Mouse (Mus musculus) hindbrain, postnatal 0 days (tissue): ENCODE measurements around the gene Dpp3. TPM values are rescaled to one million over a fixed set of nuclear protein-coding genes. Genes with fewer than 3 reads are reported as not detected.
"Not testable (repeated sequence)": the region's sequence is repeated elsewhere in the genome, so short reads cannot be mapped to it uniquely, and the experiment has no call there.

Experiments
- ATAC-seq: fragments of 200-750 bp; cut with Nextera tagmentation; 2 replicates; pipeline ENCODE4 v1.8.0; 2017; ENCODE audit warnings: mild to moderate bottlenecking, moderate TSS enrichment, moderate library complexity
- DNase-seq: peaks from one replicate; pipeline ENCODE4 v3.0.0-alpha.2; 2015; ENCODE audit warnings: low spot score
- H3K27ac ChIP-seq: fragments of 300-500 bp; sonication (generic); 2 replicates; pipeline ENCODE4 v1.5.1; 2014; ENCODE audit warnings: mild to moderate bottlenecking
- H3K27me3 ChIP-seq: fragments of 300-500 bp; sonication (generic); 2 replicates; pipeline ENCODE4 v1.6.1; 2014; ENCODE audit warnings: low read length, mixed read lengths; ENCODE audit not compliant: insufficient read depth
- H3K36me3 ChIP-seq: fragments of 300-500 bp; sonication (generic); 2 replicates; pipeline ENCODE4 v1.6.1; 2014; ENCODE audit warnings: low read length, mixed read lengths; ENCODE audit not compliant: insufficient read depth
- H3K4me1 ChIP-seq: fragments of 300-500 bp; sonication (generic); 2 replicates; pipeline ENCODE4 v1.6.1; 2014; ENCODE audit warnings: antibody characterized with exemption, low read length, mixed read lengths; ENCODE audit not compliant: insufficient read depth
- H3K4me2 ChIP-seq: fragments of 300-500 bp; sonication (generic); 2 replicates; pipeline ENCODE4 v1.6.1; 2014; ENCODE audit warnings: low read depth, mild to moderate bottlenecking, low read length, moderate library complexity, mixed read lengths
- H3K4me3 ChIP-seq: fragments of 300-500 bp; sonication (generic); 2 replicates; pipeline ENCODE4 v1.5.1; 2014; ENCODE audit warnings: low read length
- H3K9ac ChIP-seq: fragments of 300-500 bp; sonication (generic); replicated peaks from 2 replicates; pipeline ENCODE4 v1.6.1; 2014; ENCODE audit warnings: mild to moderate bottlenecking, low read length, moderate library complexity, mixed read lengths
- H3K9me3 ChIP-seq: fragments of 300-500 bp; sonication (generic); 2 replicates; pipeline ENCODE4 v1.6.1; 2016; ENCODE audit warnings: low read length, mixed read lengths
- CTCF ChIP-seq: IDR thresholded peaks from 2 replicates; pipeline ENCODE4 v1.5.1; 2016; ENCODE audit warnings: antibody characterized with exemption, control low read depth, low read depth
- WGBS: fragments of 180-500 bp; shearing (Covaris S2); extraction: QIAGEN DNeasy Blood & Tissue Kit; methylation state at CpG from one replicate; pipeline ENCODE4 v1.1.7; 2014; 5-methylcytosine and 5-hydroxymethylcytosine counted together
- polyA plus RNA-seq: library from polyadenylated mRNA; unstranded; fragments of >200 nt; fragmentation: Nextera tagmentation; extraction: Ambion mirVana; gene quantifications from 2 replicates; pipeline ENCODE4 v1.2.1, GENCODE M21; 2015
- total RNA-seq: library from RNA; depleted of rRNA; stranded (reverse); fragments of >200 nt; gene quantifications from 2 replicates; pipeline ENCODE4 v1.2.3, GENCODE M21; 2014

The Dpp3 gene
- total and polyA plus RNA-seq, 2 experiments from 2014 or later: 79.2 to 111 TPM

DNA sequence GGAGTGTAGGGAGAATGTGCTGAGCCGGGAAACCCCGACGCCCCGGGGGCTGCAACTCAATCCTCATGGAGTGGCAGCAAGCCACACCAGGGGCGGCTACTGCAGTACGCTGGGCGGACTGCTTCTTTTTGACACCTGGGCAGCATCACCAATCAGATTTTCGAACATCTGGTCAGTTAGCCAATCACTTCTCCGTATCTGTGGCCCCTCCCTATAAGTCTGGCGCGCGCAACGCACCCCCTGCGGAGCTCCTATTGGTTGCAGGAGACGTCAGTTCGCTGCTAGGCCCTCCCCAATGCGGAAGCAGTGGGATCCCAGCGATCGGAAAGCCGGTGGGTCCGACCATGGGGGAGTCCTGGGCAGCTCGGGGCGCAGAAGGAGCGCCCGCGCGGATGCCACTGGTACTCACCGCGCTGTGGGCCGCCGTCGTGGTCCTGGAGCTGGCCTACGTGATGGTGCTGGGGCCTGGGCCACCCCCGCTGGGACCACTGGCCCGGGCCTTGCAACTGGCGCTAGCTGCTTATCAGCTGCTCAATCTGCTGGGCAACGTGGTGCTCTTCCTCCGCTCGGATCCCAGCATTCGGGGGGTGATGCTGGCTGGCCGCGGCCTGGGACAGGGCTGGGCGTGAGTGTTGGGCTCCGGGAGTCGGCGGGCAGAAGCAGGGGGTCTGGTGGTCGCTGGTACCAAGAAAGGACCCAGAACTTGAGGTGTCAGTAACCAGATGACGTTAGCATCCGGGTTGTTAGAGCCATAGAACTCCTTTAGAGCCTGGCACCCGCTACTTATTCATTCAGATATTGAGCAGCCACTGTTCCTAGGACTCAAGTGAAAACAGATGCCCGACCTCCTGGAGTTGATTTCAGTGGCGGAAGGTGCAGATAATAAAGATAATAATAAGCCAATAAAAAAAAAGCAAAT lies 49.4 kb downstream of the Dpp3 start, which contains the start of gene Zdhhc24:
Gene Zdhhc24, plus strand, starts transcription at position 264 of the 919 bp plus-strand sequence.
- DNase-seq (peak; percentile 97), ATAC-seq (peak; percentile 98)
- Histone ChIP-seq H3K27ac (peak within 1 kb of the TSS; percentile 83), H3K4me1 (peaks cover 8% of the 10 kb centered on the region; the same call in 1 of the 2 replicates), H3K36me3 (no peaks in the 10 kb centered on the region; the same call in 1 of the 2 replicates), H3K4me2 (peak within 1 kb of the TSS; percentile 83), H3K9ac (peak within 1 kb of the TSS; percentile 86), H3K4me3 (peak within 1 kb of the TSS; percentile 77), H3K9me3 (no peaks in the 10 kb centered on the region), H3K27me3 (no peaks in the 10 kb centered on the region)
- no peak for TF ChIP-seq CTCF
- WGBS: 1% methylated on average over 52 of the region's 52 CpGs

DNA sequence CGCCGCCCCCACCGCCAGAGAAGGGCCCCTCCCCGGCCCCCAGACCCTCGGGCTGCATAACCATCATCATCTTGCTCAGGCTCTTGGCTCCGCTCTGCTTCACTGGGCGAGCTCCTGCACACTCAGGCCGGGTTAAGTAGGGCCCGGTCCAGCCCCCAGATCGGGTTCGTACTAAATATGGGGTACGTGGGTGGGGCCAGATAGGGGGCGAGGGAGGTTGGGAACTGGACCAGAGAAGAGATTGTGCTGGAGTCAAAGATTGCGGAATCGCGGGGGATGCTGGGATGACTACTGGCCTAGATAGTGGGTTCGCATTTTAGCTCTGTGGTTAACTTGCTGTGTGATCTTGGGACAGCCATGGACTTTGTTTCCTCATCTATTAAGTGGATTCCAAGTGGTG lies 50.3 kb downstream of the Dpp3 start, which contains the start of gene Actn3:
Gene Actn3, minus strand, starts transcription at position 125 of the 400 bp plus-strand sequence.
- Histone ChIP-seq H3K9me3 (no peaks in the 10 kb centered on the region), H3K36me3 (no peaks in the 10 kb centered on the region; the same call in 1 of the 2 replicates), H3K27me3 (no peaks in the 10 kb centered on the region), H3K4me1 (peaks cover 8% of the 10 kb centered on the region; the same call in 1 of the 2 replicates), H3K9ac (peak within 1 kb of the TSS; percentile 86), H3K27ac (peak within 1 kb of the TSS; percentile 83), H3K4me3 (peak within 1 kb of the TSS; percentile 77), H3K4me2 (peak within 1 kb of the TSS; percentile 83)
- WGBS: 5% methylated on average over 17 of the region's 17 CpGs
- ATAC-seq: no peak
- no peak for DNase-seq
- TF ChIP-seq CTCF: no peak

- 54% methylated on average over 3 of the region's 3 CpGs for WGBS
- no peak overlapping the region for H3K9ac ChIP-seq
- peaks cover 8% of the 10 kb centered on the region; the same call in 1 of the 2 replicates for H3K4me1 ChIP-seq
- DNase-seq (no peak), ATAC-seq (no peak)
- no peak overlapping the region for H3K27ac ChIP-seq
- H3K4me3 ChIP-seq: no peak overlapping the region
- H3K9me3 ChIP-seq: no peaks in the 10 kb centered on the region
- no peaks in the 10 kb centered on the region for H3K36me3 ChIP-seq
- no peak overlapping the region for H3K4me2 ChIP-seq
- no peaks in the 10 kb centered on the region for H3K27me3 ChIP-seq
- no peak for TF ChIP-seq CTCF
Observed at GRCm38 (mm10) chr19:4876755-4877154, 51.3 kb downstream of the Dpp3 start.

DNA sequence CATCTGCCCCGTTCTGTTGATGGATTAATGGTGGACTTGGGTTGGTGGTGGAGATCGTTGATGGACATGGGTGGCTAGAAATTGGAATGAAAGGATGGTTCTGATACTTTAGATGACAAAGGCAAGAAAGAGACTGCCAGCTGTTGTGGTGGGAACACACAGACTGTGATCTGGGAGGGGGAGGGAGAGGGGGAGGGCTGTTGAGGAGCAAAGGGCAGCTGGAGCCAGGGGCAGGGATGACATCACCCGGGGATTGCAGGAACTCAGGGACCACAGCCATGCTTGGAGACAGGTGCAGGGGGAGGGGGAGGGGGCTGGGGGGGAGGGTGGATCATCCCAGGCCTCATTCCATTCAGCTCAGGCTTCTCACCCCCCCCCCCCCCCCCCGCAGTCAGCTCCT lies 51.8 kb downstream of the Dpp3 start:
- no peak overlapping the region for H3K9ac ChIP-seq
- peaks cover 8% of the 10 kb centered on the region; the same call in 1 of the 2 replicates for H3K4me1 ChIP-seq
- H3K9me3 ChIP-seq: no peaks in the 10 kb centered on the region
- H3K4me2 ChIP-seq: no peak overlapping the region
- ATAC-seq (no peak), DNase-seq (no peak)
- H3K27me3 ChIP-seq: no peaks in the 10 kb centered on the region
- 77% methylated on average over 2 of the region's 4 CpGs for WGBS
- no peak overlapping the region for H3K4me3 ChIP-seq
- TF ChIP-seq CTCF: no peak
- H3K27ac ChIP-seq: no peak overlapping the region
- H3K36me3 ChIP-seq: no peaks in the 10 kb centered on the region

DNA sequence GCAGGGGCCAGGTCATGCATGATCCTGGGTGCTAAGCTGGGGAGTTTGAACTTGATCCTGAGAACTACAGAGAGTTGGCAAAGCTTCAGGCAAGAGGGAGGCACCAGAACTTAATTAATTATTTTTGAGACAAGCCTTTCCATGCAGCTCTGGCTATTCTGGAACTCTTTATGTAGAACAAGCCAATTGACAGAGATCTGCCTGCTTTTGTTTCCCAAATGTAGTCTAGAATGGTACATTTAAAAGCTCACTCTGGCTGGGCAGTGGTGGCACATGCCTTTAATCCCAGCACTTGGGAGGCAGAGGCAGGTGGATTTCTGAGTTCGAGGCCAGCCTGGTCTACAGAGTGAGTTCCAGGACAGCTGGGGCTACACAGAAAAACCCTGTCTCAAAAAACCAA lies 53.5 kb downstream of the Dpp3 start:
- ATAC-seq: not testable (repeated sequence)

GRCm38 (mm10) chr19:4865147-4865546 lies 62.9 kb downstream of the Dpp3 start:
- Histone ChIP-seq H3K9me3 (no peaks in the 10 kb centered on the region), H3K9ac (no peak overlapping the region), H3K27ac (no peak overlapping the region), H3K4me1 (no peaks in the 10 kb centered on the region), H3K27me3 (no peaks in the 10 kb centered on the region), H3K36me3 (peaks cover 8% of the 10 kb centered on the region; the same call in 1 of the 2 replicates), H3K4me2 (peak overlapping the region; percentile 30), H3K4me3 (no peak overlapping the region)
- DNase-seq (peak; percentile 57), ATAC-seq (0 out of 2 replicates have a peak, but pooled peaks have one; percentile 45)
- WGBS: 5% methylated on average over 17 of the region's 17 CpGs
- no peak for TF ChIP-seq CTCF

More for the DNA sequence above, 53.5 kb downstream of the Dpp3 start:
- not testable (repeated sequence) for H3K27ac ChIP-seq, H3K27me3 ChIP-seq, H3K4me2 ChIP-seq, H3K4me3 ChIP-seq, H3K9me3 ChIP-seq, DNase-seq, H3K4me1 ChIP-seq, H3K36me3 ChIP-seq, H3K9ac ChIP-seq
- WGBS: 84% methylated on average over 1 of the region's 1 CpGs
